Mouse (Mus musculus): ENCODE results near the gene Prpf8. TPM values are rescaled to one million over a fixed set of nuclear protein-coding genes. Genes with fewer than 3 reads are reported as not detected.

The Prpf8 gene
- polyA plus RNA-seq (2016; fragmentation: Nextera tagmentation; extraction: Ambion mirVana): 68.9 and 74.2 TPM in 2 replicates

DNA sequence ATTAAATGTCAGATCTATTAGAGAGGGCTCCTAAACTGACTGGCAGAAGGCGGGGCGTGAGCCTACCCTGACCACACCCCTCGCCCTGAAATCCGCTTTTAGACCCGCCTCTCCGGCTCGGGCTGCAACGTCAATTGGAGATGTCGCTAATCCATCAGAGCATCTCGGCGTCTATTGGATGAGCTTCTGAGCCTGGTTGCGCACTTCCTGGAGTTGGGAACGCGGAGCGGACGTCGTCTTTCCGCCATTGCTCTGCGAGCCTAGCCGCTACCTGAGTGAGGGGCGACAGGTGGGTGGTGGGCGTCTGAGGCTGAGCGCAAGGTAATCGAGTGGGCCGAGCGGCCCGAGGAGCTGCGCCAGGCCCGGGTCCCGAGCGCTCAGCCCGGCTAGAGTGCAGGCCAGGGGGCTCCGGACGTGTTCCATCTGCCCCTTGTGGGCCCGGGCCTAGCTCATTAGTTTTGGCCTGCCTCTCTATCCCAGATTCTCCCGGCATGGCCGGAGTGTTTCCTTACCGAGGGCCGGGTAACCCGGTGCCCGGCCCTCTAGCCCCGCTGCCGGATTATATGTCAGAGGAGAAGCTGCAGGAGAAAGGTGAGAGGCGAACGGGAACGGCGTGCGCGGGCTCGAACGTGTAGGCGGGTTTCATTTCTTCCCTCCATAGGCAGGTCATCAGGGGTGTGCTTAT is at the start of gene Prpf8:
TSS of gene Prpf8 (plus strand) at position 216 of the 685 bp plus-strand sequence.
- Histone ChIP-seq H3K4me2 (replicated peaks) (peak within 1 kb of the TSS; percentile 94), H3K4me3 (peak within 1 kb of the TSS; percentile 97), H3K36me3 (peaks cover 32% of the 10 kb centered on the region), H3K9me3 (replicated peaks) (no peaks in the 10 kb centered on the region), H3K4me1 (peaks cover 13% of the 10 kb centered on the region), H3K27me3 (no peaks in the 10 kb centered on the region), H3K27ac (peak within 1 kb of the TSS; percentile 82), H3K9ac (peak within 1 kb of the TSS; percentile 96)
- peak; percentile 99 for ATAC-seq (ENCODE audit: low FRiP score)
- under 1% methylated on average over 52 of the region's 52 CpGs for WGBS

DNA sequence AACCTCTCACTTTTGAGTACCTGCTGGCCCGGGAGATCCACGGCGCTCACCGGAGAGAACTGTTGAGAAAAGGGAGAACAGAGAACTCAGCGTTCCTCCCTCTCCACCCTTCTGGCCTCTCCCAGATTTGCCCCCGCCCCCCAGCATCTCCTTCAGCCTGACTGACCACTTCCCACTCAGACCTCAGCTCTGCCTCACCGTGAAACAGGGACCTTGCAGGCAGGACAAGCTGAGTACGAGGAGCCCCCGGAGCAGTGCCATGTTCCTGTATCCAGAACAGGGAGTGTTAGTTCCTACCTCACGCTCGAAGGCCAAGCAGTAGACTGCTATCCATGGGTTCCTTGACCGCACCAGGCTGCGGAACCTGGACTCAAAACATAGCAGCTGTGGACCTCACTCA is 48.4 kb upstream of the Prpf8 start:
- Histone ChIP-seq H3K4me2 (replicated peaks) (no peak overlapping the region), H3K9ac (no peak overlapping the region), H3K9me3 (replicated peaks) (peaks cover 6% of the 10 kb centered on the region), H3K4me3 (no peak overlapping the region), H3K27ac (no peak overlapping the region), H3K36me3 (peaks cover 6% of the 10 kb centered on the region; the same call in 1 of the 2 replicates), H3K27me3 (no peaks in the 10 kb centered on the region), H3K4me1 (no peaks in the 10 kb centered on the region)
- WGBS: 90% methylated on average over 13 of the region's 13 CpGs
- no peak for ATAC-seq (ENCODE audit: low FRiP score)

DNA sequence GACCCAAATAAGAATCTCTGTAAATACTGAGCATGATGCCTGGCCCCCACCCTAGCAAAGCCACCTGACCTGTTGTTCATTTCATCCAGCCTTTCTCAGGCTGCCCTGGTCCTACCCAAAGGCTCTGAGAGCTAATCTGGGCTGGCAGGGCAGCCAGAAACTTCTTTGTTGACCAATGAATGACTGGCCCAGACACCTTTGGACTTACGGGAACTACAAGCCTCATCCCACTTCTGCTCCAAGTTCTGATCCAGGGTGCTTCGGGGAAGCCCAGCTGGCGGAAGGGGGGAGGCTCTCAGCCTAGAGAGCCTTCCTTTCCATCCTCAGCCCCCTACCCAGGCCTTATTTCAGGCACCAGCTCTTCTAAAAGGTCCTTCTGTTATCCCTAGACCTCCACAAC is 47.8 kb upstream of the Prpf8 start:
- Histone ChIP-seq H3K9me3 (replicated peaks) (peaks cover 6% of the 10 kb centered on the region), H3K36me3 (peaks cover 6% of the 10 kb centered on the region; the same call in 1 of the 2 replicates), H3K4me2 (replicated peaks) (no peak overlapping the region), H3K27me3 (no peaks in the 10 kb centered on the region), H3K4me1 (peaks cover 2% of the 10 kb centered on the region), H3K27ac (no peak overlapping the region), H3K9ac (no peak overlapping the region), H3K4me3 (no peak overlapping the region)
- ATAC-seq (ENCODE audit: low FRiP score): no peak
- WGBS: 93% methylated on average over 3 of the region's 3 CpGs

DNA sequence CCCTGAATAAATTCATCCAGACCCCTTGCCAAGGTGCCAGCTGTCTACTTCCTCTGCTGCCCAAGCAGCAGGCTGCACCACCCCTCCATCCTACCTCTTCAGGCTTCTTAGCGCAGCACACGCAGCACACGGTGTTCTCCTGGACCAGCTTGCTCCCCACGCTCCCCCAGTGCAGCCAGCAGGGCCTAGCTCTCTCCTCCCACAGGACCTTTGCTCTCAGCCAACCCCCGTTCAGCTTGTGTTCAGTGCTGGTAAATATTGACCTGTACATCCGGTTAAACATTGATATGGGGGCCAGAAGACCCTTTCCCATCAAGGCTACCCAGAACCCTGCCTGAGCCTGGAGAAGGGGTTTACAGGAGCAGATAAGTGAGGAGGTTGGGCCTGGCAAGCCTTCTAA is 47.3 kb upstream of the Prpf8 start, which contains the start of gene Serpinf2:
TSS of gene Serpinf2 (minus strand) at position 229 of the 400 bp plus-strand sequence.
- peaks cover 6% of the 10 kb centered on the region; the same call in 1 of the 2 replicates for H3K36me3 ChIP-seq
- H3K9me3 ChIP-seq (replicated peaks): peaks cover 2% of the 10 kb centered on the region
- no peaks in the 10 kb centered on the region for H3K27me3 ChIP-seq
- no peak within 1 kb of the TSS for H3K9ac ChIP-seq
- no peak for ATAC-seq (ENCODE audit: low FRiP score)
- no peak within 1 kb of the TSS for H3K4me3 ChIP-seq
- 86% methylated on average over 6 of the region's 6 CpGs for WGBS
- peaks cover 5% of the 10 kb centered on the region for H3K4me1 ChIP-seq
- H3K4me2 ChIP-seq (replicated peaks): no peak within 1 kb of the TSS
- H3K27ac ChIP-seq: no peak within 1 kb of the TSS

DNA sequence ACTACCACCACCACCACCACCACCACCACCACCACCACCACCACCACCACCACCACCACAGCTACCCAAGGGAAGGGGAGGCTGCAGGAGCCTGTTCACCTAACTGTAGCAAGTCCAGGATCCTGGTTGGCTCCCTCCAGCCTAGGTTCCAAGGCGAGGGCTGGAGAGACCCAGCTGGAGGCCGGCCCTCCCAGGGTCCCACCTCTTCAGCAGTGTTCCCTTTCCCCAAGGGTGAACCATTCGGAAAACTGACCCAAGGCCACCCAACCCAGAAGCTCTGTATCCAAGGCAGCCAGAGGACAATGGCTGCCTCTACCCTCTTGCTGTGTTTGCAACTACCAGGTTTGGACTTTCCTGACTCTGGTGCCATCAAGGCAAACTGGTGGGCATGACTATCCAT is 46.7 kb upstream of the Prpf8 start:
- Histone ChIP-seq H3K4me2 (replicated peaks) (no peak overlapping the region), H3K27ac (no peak overlapping the region), H3K9ac (no peak overlapping the region), H3K4me3 (no peak overlapping the region), H3K36me3 (peaks cover 7% of the 10 kb centered on the region; the same call in 1 of the 2 replicates), H3K27me3 (no peaks in the 10 kb centered on the region), H3K4me1 (peaks cover 5% of the 10 kb centered on the region), H3K9me3 (replicated peaks) (no peaks in the 10 kb centered on the region)
- ATAC-seq (ENCODE audit: low FRiP score): no peak
- WGBS: 83% methylated on average over 3 of the region's 3 CpGs

DNA sequence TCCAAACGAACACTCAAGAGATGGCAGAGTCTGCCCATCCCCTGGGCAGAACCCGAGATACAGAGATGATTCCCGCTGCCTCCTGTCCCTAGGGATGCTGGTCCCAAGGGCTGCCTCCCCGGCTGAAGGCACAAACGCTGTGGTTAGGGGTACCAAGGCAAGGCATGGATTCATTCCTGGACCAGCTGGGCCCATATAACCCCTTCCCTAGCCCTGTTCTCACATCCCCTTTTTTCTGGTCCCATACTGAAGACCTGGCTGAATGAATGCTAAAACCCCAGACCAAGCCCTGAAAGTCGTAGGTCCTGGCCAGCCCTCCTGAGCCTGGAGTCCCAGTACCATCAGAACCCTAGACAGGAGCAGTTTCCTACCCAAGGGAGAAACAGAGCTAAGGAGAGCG is 45.6 kb upstream of the Prpf8 start:
- 92% methylated on average over 7 of the region's 7 CpGs for WGBS

DNA sequence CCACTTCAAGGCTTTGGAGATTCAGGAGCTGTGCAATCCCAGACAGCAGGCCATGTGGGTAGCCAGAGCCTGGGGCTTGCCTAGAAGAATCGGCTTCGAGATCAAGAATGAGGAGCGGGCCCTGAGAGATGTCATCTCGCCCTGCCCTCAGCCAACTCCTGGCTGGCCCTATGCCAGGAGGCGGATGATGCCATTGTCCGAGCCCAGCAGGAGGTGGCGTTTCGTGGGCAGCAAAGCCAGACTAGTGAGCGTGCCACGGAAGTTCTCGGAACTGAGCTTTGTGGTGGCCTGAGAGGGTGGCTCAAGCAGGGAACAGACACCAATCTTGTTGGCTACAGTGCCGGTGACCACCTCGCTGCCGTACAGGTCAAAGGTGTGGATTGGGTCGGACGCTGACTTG is 45.0 kb upstream of the Prpf8 start:
- ATAC-seq (ENCODE audit: low FRiP score): no peak
- Histone ChIP-seq H3K36me3 (peaks cover 12% of the 10 kb centered on the region; the same call in 1 of the 2 replicates), H3K9me3 (replicated peaks) (no peaks in the 10 kb centered on the region), H3K4me1 (peaks cover 5% of the 10 kb centered on the region), H3K27me3 (no peaks in the 10 kb centered on the region), H3K4me3 (no peak overlapping the region), H3K4me2 (replicated peaks) (no peak overlapping the region), H3K9ac (no peak overlapping the region), H3K27ac (no peak overlapping the region)
- WGBS: 85% methylated on average over 16 of the region's 16 CpGs

More for the DNA sequence above, 45.6 kb upstream of the Prpf8 start:
- no peak overlapping the region for H3K4me3 ChIP-seq
- no peaks in the 10 kb centered on the region for H3K27me3 ChIP-seq
- no peak overlapping the region for H3K4me2 ChIP-seq (replicated peaks)
- peaks cover 12% of the 10 kb centered on the region; the same call in 1 of the 2 replicates for H3K36me3 ChIP-seq
- no peak for ATAC-seq (ENCODE audit: low FRiP score)
- peaks cover 5% of the 10 kb centered on the region for H3K4me1 ChIP-seq
- no peak overlapping the region for H3K9ac ChIP-seq
- H3K27ac ChIP-seq: no peak overlapping the region
- no peaks in the 10 kb centered on the region for H3K9me3 ChIP-seq (replicated peaks)

DNA sequence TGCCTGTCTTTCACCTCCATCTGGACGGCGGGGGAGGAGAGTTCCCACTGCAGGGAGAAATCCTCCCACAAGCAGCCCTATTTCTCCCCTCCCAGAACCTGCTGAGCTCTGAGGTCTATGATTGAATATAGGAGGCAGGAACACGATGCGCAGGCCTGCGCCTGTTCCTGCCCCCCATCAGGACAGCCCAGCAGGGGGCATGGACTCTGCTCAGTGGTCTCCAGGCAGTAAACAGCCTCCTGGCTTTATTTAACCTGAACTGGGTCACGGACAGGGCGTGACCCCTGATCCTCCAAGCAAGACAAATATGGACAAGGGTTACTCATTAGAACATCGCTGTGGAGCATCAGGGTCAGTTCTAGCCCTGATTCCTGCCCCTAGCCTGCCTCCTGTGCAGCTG is 42.9 kb upstream of the Prpf8 start:
- Histone ChIP-seq H3K36me3 (peaks cover 33% of the 10 kb centered on the region), H3K27ac (no peak overlapping the region), H3K4me3 (no peak overlapping the region), H3K9me3 (replicated peaks) (no peaks in the 10 kb centered on the region), H3K4me2 (replicated peaks) (no peak overlapping the region), H3K9ac (no peak overlapping the region), H3K4me1 (peaks cover 5% of the 10 kb centered on the region), H3K27me3 (no peaks in the 10 kb centered on the region)
- no peak for ATAC-seq (ENCODE audit: low FRiP score)
- 29% methylated on average over 8 of the region's 8 CpGs for WGBS

DNA sequence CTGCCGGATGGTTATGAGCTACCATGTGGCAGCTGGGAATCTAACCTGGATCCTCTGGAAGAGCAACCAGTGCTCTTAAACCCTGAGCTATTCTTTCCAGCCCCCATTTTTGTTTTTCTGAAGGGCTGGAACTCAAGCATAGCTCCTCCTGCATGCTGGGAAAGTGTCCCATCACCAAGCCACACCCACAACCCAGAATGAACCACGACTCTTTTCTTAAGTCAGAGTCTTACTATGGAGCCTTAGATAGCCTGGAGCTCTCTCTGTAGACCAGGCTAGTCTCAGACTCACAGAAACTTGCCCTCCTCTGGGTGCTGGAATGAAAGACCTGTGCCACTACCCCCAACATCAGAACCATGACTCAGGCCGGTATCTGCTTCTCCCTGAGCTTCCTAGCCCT is 38.0 kb upstream of the Prpf8 start:
- Histone ChIP-seq H3K27ac (no peak overlapping the region), H3K36me3 (peaks cover 50% of the 10 kb centered on the region), H3K4me1 (peaks cover 27% of the 10 kb centered on the region), H3K4me2 (replicated peaks) (no peak overlapping the region), H3K4me3 (no peak overlapping the region), H3K27me3 (no peaks in the 10 kb centered on the region), H3K9ac (no peak overlapping the region), H3K9me3 (replicated peaks) (no peaks in the 10 kb centered on the region)
- 79% methylated on average over 3 of the region's 3 CpGs for WGBS
- ATAC-seq (ENCODE audit: low FRiP score): no peak

DNA sequence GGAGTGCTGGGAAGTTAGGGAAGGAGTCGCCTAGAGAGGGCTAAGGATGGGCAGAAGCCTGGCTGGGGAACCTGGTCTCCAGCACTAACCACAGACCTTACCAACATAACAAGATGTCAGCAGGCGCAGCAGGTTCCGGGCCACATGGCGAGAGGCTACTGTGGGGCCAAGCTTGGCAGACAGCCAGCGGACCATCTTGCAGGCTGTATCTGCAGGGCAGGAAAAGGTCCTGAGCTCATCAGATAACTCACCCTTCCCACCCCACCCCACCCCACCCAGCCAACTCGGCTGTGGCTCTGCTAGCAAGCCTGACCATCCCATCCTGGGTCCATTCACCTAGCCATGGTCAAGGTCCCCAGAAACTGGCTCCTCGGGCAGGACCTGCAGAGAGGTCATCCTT is 36.9 kb upstream of the Prpf8 start:
- Histone ChIP-seq H3K4me2 (replicated peaks) (no peak overlapping the region), H3K36me3 (peaks cover 50% of the 10 kb centered on the region), H3K27me3 (no peaks in the 10 kb centered on the region), H3K27ac (no peak overlapping the region), H3K9ac (no peak overlapping the region), H3K4me1 (peaks cover 30% of the 10 kb centered on the region), H3K9me3 (replicated peaks) (no peaks in the 10 kb centered on the region), H3K4me3 (no peak overlapping the region)
- ATAC-seq (ENCODE audit: low FRiP score): no peak
- WGBS: 83% methylated on average over 7 of the region's 7 CpGs

DNA sequence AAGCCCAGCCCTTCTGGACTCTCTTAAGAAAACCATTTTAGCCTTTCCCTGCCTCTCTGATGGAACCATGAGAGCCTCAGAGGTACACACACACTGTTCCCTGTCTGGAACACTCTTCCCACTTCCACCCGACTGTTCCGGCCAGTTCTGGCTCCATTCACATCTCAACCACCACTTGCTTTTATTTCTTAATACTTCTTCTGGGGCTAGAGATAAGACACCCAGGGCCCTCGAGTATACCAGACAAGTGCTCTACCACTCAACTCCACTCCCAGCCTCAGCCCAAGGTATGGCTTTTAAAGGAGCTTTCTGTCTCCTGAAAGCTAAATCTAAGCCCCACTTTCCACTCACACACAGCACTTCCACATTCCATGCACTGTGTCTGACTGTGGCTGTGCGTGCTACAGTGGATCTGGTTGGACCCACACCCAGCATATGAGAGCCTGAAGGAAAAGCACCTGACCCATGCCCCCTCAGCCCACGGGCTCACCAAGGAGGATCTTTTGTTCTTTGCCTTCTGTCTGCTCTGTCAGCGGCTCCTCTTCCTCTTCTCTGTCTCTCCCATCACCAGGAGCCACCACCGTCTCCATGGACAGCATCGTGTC is 36.2 kb upstream of the Prpf8 start:
- H3K9ac ChIP-seq: peak overlapping the region; percentile 35
- H3K27me3 ChIP-seq: no peaks in the 10 kb centered on the region
- peaks cover 36% of the 10 kb centered on the region for H3K4me1 ChIP-seq
- H3K9me3 ChIP-seq (replicated peaks): no peaks in the 10 kb centered on the region
- no peak overlapping the region for H3K27ac ChIP-seq
- H3K4me2 ChIP-seq (replicated peaks): peak overlapping the region; percentile 8; the same call in 1 of the 2 replicates
- peaks cover 45% of the 10 kb centered on the region for H3K36me3 ChIP-seq
- WGBS: 84% methylated on average over 8 of the region's 8 CpGs
- ATAC-seq (ENCODE audit: low FRiP score): no peak
- no peak overlapping the region for H3K4me3 ChIP-seq

DNA sequence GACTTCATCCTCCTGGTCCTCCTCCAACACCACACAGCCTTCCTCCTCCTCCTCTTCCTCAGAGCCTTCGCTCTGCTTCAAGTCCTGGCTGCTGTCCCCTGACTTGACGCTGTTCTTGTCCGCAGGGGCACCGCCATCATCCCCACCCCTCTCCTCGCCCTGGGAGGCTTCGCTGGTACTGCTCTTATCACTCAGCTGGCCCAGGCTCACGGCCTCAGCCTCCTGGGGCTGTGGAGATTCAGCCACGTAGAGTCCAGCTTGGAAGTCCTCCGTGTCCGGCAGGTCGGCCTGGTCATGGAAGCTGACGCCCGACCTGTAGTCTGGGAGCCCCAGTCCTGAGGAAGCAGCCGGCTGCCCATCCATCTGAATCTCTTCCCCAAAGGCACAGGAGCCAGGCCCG is 35.7 kb upstream of the Prpf8 start:
- Histone ChIP-seq H3K4me2 (replicated peaks) (peak overlapping the region; percentile 8; the same call in 1 of the 2 replicates), H3K9ac (peak overlapping the region; percentile 35), H3K4me1 (peaks cover 36% of the 10 kb centered on the region), H3K27me3 (no peaks in the 10 kb centered on the region), H3K36me3 (peaks cover 45% of the 10 kb centered on the region), H3K27ac (no peak overlapping the region), H3K4me3 (no peak overlapping the region), H3K9me3 (replicated peaks) (no peaks in the 10 kb centered on the region)
- no peak for ATAC-seq (ENCODE audit: low FRiP score)
- WGBS: 88% methylated on average over 15 of the region's 15 CpGs

Data from hindbrain, embryonic 12.5 days (tissue).